Mouse (Mus musculus): ENCODE measurements around the gene Rhov. TPM values are rescaled to one million over a fixed set of nuclear protein-coding genes. Genes with fewer than 3 reads are reported as not detected.
A peak's percentile ranks its signal among the peaks of the same experiment; 100 is the strongest.

Rhov gene
- 0.08 and 0.26 TPM in 2 replicates for polyA plus RNA-seq (2015; fragmentation: Nextera tagmentation; extraction: Ambion mirVana)

DNA sequence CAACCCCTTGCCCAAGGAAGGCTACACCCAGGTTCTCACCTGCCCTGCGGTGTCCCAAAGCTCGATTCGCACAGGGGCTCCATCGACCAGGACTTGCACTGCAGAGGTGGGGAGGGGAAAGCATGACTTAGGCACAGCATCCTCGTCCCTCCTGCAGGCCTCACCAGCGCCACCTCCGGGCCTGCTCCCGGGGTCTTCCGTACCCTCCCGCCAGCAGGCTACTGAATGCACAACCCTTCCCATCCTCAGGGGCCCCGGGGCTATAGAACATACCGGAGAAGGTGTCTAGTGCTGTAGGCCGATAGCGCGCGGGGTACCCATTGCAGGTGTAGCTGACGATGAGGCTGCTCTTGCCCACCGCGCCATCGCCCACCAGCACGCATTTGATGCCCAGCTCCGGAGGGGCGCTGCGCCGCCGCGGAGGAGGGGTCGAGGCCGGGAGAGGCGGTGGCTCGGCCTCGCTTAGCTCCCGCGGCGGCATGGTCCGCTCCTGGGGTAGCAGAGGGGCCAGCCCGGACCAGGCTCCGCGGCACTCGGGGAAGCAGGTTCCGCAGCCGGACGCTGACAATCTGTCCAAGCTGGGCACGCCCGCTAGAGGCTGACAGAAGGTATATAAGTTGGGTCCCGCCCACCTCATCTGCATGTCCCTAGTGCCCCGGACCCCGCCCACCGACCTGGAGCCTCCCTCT lies at the start of gene Rhov:
TSS of gene Rhov (minus strand) at position 630 of the 689 bp plus-strand sequence.
- H3K27me3 ChIP-seq: peaks cover 49% of the 10 kb centered on the region
- H3K27ac ChIP-seq (replicated peaks): no peak within 1 kb of the TSS
- H3K4me3 ChIP-seq (replicated peaks): peak within 1 kb of the TSS; percentile 58
- peak; percentile 62; the same call in 1 of the 2 replicates for ATAC-seq (ENCODE audit: insufficient read depth)
- H3K9me3 ChIP-seq (replicated peaks): no peaks in the 10 kb centered on the region
- H3K9ac ChIP-seq: peak within 1 kb of the TSS; percentile 21; the same call in 1 of the 2 replicates
- 1% methylated on average over 49 of the region's 49 CpGs for WGBS (ENCODE audit: insufficient replicate concordance)
- no peaks in the 10 kb centered on the region for H3K36me3 ChIP-seq (replicated peaks)
- peaks cover 9% of the 10 kb centered on the region for H3K4me1 ChIP-seq (replicated peaks)
- peak within 1 kb of the TSS; percentile 88 for H3K4me2 ChIP-seq

DNA sequence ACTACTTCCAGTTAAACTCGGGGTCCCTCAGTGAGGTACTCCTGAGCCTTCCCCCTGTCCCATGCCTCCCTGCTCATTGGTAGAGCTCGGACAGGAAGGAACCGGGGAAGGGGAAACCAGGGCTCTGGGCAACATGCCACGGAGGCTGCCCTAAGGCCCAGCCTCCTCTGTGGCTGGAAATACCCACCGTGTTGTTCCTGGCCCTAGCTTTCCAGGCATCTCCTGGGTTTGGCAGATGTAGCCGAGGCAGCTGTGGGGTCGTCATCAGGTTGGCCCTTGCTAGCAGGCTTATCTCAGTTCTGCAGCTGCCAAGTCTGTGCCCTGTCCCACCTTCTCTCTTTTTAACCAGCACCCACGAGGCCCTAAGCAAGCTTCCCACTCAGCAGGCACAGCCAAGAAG lies 49.5 kb upstream of the Rhov start:
- H3K27me3 ChIP-seq: peaks cover 55% of the 10 kb centered on the region
- ATAC-seq (ENCODE audit: insufficient read depth): peak; percentile 54
- WGBS (ENCODE audit: insufficient replicate concordance): 25% methylated on average over 8 of the region's 8 CpGs
- peaks cover 61% of the 10 kb centered on the region for H3K4me1 ChIP-seq (replicated peaks)
- no peak overlapping the region for H3K9ac ChIP-seq
- no peak overlapping the region for H3K27ac ChIP-seq (replicated peaks)
- H3K36me3 ChIP-seq (replicated peaks): no peaks in the 10 kb centered on the region
- peak overlapping the region; percentile 78 for H3K4me2 ChIP-seq
- H3K4me3 ChIP-seq (replicated peaks): no peak overlapping the region
- H3K9me3 ChIP-seq (replicated peaks): no peaks in the 10 kb centered on the region

DNA sequence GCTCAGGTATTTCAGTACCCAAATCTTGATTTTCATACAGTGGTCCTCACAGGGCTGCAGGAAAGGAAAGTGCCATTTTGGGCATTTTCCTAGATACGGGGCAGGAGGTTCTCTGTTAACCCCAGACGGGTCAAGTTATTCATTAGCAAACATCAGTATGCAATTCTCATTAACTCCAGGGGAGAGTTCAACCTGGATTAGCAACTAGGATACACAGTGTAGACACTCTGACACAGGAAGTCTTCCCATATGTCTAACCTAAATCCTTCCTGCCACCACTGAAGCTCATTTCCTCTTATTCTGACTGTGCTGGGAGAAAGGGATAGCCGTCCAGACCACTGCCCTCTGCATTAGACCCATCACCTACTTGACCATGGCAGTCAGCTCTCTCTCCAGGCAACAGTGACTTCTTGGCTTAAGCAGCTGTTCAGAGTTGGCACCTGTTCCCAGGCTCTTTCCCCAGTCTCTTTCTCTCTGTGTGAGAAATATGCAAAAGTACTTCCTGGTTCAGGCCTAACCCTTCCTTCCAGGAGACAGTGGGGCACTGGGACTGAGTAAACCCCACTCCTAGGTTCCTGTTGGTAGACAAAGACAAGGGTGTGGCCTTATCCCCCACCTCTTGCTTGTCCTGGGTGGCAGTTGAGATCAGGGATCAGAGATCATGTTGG lies 47.1 kb upstream of the Rhov start:
- WGBS (ENCODE audit: insufficient replicate concordance): 61% methylated on average over 3 of the region's 3 CpGs
- Histone ChIP-seq H3K9me3 (replicated peaks) (no peaks in the 10 kb centered on the region), H3K27me3 (peaks cover 34% of the 10 kb centered on the region), H3K4me3 (replicated peaks) (no peak overlapping the region), H3K36me3 (replicated peaks) (no peaks in the 10 kb centered on the region), H3K27ac (replicated peaks) (no peak overlapping the region), H3K9ac (no peak overlapping the region), H3K4me1 (replicated peaks) (peaks cover 39% of the 10 kb centered on the region), H3K4me2 (no peak overlapping the region)
- ATAC-seq (ENCODE audit: insufficient read depth): no peak

DNA sequence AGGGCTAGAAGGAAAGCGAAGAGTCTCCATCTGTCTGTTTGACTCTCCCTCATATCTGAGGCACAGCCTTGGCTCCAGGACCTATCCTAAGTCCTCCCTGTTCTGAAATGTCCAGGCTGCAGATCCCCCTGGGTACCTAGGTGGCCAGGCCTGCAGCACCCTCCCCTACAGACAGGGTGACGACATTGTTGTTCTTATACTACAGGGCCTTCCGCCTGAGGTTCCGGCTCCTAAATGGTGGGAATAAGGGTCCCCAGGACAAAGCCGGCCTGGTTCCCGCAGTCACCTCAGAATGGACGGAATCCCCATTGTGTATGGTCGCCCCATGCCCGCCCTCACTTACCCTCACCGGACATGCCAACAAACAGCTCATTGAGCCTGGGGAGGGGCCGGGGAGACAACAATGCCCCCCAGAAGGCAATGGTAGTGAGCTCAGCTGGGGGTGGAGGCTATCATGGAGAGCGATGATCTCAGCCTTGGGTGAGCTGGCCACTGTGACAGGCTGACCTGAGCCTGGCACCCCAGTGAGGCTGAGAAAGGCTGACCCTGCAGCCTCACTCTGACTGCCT lies 43.8 kb upstream of the Rhov start:
- H3K4me2 ChIP-seq: no peak overlapping the region
- H3K4me1 ChIP-seq (replicated peaks): peaks cover 7% of the 10 kb centered on the region
- WGBS (ENCODE audit: insufficient replicate concordance): 74% methylated on average over 12 of the region's 12 CpGs
- no peaks in the 10 kb centered on the region for H3K9me3 ChIP-seq (replicated peaks)
- no peaks in the 10 kb centered on the region for H3K36me3 ChIP-seq (replicated peaks)
- no peak overlapping the region for H3K9ac ChIP-seq
- H3K27ac ChIP-seq (replicated peaks): no peak overlapping the region
- ATAC-seq (ENCODE audit: insufficient read depth): no peak
- peaks cover 3% of the 10 kb centered on the region; the same call in 1 of the 2 replicates for H3K27me3 ChIP-seq
- H3K4me3 ChIP-seq (replicated peaks): no peak overlapping the region

DNA sequence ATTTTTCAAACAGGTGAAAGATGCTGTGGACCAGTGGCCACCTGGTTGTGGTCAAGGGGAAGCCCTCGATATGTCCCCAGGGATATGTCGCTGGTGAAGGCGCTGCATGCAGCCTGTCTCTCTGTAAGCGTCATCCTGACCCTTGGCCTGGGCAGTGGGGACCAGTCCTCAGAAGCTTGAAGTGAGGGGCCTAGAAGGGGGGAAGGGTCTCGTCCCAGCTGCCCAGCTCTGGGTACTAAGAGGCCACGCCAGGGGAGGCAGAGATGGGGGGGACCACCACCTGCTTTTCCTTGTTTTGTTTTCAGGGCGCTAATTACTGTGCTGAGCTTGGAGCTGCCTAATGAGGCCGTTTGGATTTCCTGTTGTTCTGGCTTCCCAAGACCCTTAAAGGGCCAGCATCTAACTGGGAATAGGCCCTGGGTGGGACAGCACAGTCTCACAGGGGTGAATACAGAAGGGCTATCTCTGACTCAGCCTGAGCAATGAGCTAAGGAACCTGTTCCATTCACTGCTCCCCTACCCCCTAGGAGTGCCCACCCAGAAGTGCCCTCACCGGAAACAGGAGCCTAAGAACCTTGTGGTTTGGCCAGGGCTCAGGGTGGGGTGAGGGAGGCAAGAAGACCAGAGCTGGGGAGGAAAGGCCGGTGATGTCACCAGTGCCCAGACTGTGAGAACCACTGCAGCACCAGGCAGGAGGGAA lies 42.9 kb upstream of the Rhov start:
- WGBS (ENCODE audit: insufficient replicate concordance): 44% methylated on average over 10 of the region's 10 CpGs
- Histone ChIP-seq H3K4me3 (replicated peaks) (no peak overlapping the region), H3K36me3 (replicated peaks) (no peaks in the 10 kb centered on the region), H3K27me3 (peaks cover 3% of the 10 kb centered on the region; the same call in 1 of the 2 replicates), H3K9me3 (replicated peaks) (no peaks in the 10 kb centered on the region), H3K27ac (replicated peaks) (no peak overlapping the region), H3K9ac (no peak overlapping the region), H3K4me1 (replicated peaks) (peaks cover 7% of the 10 kb centered on the region), H3K4me2 (no peak overlapping the region)
- no peak for ATAC-seq (ENCODE audit: insufficient read depth)

DNA sequence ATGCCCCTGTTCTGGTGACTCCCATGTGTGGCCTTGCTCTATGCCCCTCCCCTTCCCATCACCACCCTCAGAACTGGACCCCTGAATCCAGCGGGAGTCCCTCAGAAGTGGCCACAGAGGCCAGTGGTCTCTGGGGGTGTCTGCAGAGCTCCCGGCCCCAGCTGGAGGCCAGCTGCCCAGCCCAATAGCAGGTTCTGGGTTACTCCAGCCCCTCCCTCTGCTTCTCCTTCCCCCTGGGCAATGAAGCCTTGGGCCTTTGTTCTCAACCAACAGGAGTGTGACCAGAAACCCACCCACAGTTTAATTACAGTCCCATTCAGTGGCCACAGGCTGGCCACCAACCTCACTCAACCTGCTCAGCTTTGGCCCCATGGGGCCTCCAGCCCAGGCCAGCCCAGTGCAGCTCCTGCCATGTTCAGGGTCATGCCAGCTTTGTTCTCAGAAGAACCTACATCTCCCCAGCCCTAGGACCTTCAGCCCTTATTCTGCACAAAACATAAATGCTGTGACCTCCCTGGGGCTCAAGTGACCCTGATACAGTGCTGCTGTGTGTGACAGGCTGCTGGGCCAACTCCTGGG lies 41.4 kb upstream of the Rhov start:
- peaks cover 3% of the 10 kb centered on the region; the same call in 1 of the 2 replicates for H3K27me3 ChIP-seq
- no peaks in the 10 kb centered on the region for H3K36me3 ChIP-seq (replicated peaks)
- WGBS (ENCODE audit: insufficient replicate concordance): 74% methylated on average over 2 of the region's 2 CpGs
- H3K27ac ChIP-seq (replicated peaks): 0 out of 2 replicates have a peak overlapping the region, but pooled peaks have one; percentile 9
- no peak for ATAC-seq (ENCODE audit: insufficient read depth)
- H3K4me2 ChIP-seq: no peak overlapping the region
- H3K4me1 ChIP-seq (replicated peaks): no peaks in the 10 kb centered on the region
- H3K9ac ChIP-seq: no peak overlapping the region
- no peak overlapping the region for H3K4me3 ChIP-seq (replicated peaks)
- H3K9me3 ChIP-seq (replicated peaks): no peaks in the 10 kb centered on the region

DNA sequence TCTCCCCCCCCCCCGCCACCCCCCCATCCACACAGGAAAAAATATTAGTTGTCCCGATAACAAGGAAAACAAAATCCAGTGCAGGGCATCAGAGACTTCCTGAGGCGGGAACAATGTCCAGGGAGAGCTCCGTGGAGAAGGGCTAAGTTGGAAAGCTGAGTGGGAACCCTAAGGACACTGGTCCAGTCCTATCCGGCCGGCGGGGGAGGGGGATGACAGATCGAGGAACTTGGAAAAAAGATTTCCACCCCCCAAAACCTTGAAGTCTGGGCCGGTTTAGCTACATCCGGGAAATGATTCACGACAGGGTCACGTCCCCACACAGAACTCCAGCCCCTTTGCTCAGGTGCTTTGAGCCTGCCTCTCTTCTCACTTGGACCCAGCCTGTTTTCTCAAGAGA lies 40.5 kb upstream of the Rhov start:
- 48% methylated on average over 12 of the region's 12 CpGs for WGBS (ENCODE audit: insufficient replicate concordance)
- H3K27me3 ChIP-seq: peaks cover 3% of the 10 kb centered on the region; the same call in 1 of the 2 replicates
- no peaks in the 10 kb centered on the region for H3K9me3 ChIP-seq (replicated peaks)
- no peak overlapping the region for H3K9ac ChIP-seq
- no peak overlapping the region for H3K27ac ChIP-seq (replicated peaks)
- no peaks in the 10 kb centered on the region for H3K36me3 ChIP-seq (replicated peaks)
- H3K4me1 ChIP-seq (replicated peaks): no peaks in the 10 kb centered on the region
- no peak overlapping the region for H3K4me3 ChIP-seq (replicated peaks)
- peak; percentile 52 for ATAC-seq (ENCODE audit: insufficient read depth)
- no peak overlapping the region for H3K4me2 ChIP-seq

DNA sequence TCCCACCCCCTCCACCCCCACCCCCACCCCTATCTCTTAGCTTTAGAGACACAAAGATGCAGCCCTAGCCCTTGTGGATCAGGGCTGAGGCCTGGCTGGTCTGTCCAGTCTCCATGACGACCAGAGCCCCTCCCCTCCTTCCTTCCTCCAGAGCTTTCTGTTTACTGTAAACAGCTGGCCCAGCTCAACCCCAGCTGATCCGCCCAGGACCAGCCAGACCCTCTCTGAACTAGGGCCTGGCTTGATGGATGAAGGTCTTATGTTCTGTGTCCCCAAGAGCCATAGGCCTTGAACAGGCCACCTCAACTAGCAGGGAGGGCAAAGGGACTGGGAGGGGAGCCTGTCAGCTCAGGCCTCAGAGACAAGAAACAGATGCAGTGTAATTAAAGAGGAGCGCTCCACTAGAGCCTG lies 33.7 kb upstream of the Rhov start:
- Histone ChIP-seq H3K4me2 (no peak overlapping the region), H3K4me1 (replicated peaks) (peaks cover 63% of the 10 kb centered on the region), H3K9me3 (replicated peaks) (no peaks in the 10 kb centered on the region), H3K27ac (replicated peaks) (peak overlapping the region; percentile 56), H3K4me3 (replicated peaks) (no peak overlapping the region), H3K27me3 (no peaks in the 10 kb centered on the region; the same call in 1 of the 2 replicates), H3K9ac (no peak overlapping the region), H3K36me3 (replicated peaks) (no peaks in the 10 kb centered on the region)
- 31% methylated on average over 3 of the region's 3 CpGs for WGBS (ENCODE audit: insufficient replicate concordance)
- ATAC-seq (ENCODE audit: insufficient read depth): no peak; the same call in 1 of the 2 replicates

DNA sequence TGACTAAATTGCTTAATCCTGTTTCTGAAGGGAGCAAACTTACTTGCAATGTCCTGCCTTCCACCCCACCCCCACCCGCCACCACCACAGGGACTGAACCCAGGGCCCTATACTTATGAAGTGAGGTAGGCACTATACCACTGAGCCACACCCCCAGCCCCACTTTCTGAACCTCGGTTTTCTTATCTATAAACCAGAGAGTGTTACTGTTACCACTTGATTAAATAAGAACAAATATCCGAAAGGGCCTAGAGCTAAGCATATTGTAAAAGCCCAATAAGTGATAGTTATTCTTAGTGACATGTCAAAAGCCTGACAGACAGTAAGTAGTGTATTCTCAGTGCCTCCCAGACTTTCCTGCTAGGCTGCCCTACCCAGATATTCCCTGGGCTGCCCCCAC lies 33.3 kb upstream of the Rhov start:
- Histone ChIP-seq H3K27me3 (no peaks in the 10 kb centered on the region), H3K9me3 (replicated peaks) (no peaks in the 10 kb centered on the region), H3K27ac (replicated peaks) (peak overlapping the region; percentile 56), H3K4me2 (no peak overlapping the region), H3K4me3 (replicated peaks) (no peak overlapping the region), H3K9ac (no peak overlapping the region), H3K4me1 (replicated peaks) (peaks cover 67% of the 10 kb centered on the region), H3K36me3 (replicated peaks) (peaks cover 3% of the 10 kb centered on the region; the same call in 1 of the 2 replicates)
- peak; percentile 50 for ATAC-seq (ENCODE audit: insufficient read depth)
- WGBS (ENCODE audit: insufficient replicate concordance): 11% methylated on average over 3 of the region's 3 CpGs

DNA sequence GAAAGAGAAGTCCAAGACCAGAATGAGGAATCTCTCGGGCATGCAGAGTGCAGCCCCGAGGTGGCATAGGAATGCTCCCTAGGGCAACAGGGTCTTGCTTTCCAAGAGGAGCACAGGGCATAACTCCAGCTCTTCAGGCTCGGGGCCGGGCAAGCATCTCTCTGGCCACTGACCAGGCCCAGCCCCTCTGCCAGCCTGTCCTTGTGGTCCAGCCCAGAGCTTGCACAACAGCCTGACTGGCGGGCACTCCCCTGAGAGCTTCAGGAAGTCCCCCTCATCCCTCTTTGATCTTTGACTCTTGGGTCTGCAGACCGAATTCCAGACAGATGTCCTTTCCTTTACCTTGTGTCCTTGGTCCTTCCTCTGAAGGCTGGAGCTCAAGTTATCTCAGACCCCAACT lies 31.8 kb upstream of the Rhov start:
- Histone ChIP-seq H3K9ac (no peak overlapping the region), H3K4me2 (no peak overlapping the region), H3K27ac (replicated peaks) (no peak overlapping the region), H3K4me1 (replicated peaks) (peaks cover 80% of the 10 kb centered on the region), H3K9me3 (replicated peaks) (no peaks in the 10 kb centered on the region), H3K36me3 (replicated peaks) (peaks cover 17% of the 10 kb centered on the region), H3K4me3 (replicated peaks) (no peak overlapping the region), H3K27me3 (no peaks in the 10 kb centered on the region)
- 65% methylated on average over 6 of the region's 6 CpGs for WGBS (ENCODE audit: insufficient replicate concordance)
- ATAC-seq (ENCODE audit: insufficient read depth): no peak
